Mouse (Mus musculus) forebrain, embryonic 10.5 days (tissue): ENCODE measurements around the gene Olfr1248. TPM values are rescaled to one million over a fixed set of nuclear protein-coding genes. Genes with fewer than 3 reads are reported as not detected.
"Not testable (repeated sequence)": the region's sequence is repeated elsewhere in the genome, so short reads cannot be mapped to it uniquely, and the experiment has no call there.

ENCODE experiments used
- DNase-seq: peaks from one replicate; pipeline ENCODE4 v3.0.0-alpha.2; 2017; ENCODE audit warnings: low spot score; ENCODE audit errors: extremely low spot score
- H3K27ac ChIP-seq: fragments of 300-500 bp; sonication (generic); 2 replicates; pipeline ENCODE4 v1.5.1; 2016; ENCODE audit warnings: mild to moderate bottlenecking
- H3K27me3 ChIP-seq: fragments of 300-500 bp; sonication (generic); 2 replicates; pipeline ENCODE4 v1.6.1; 2016; ENCODE audit warnings: mild to moderate bottlenecking; ENCODE audit not compliant: poor library complexity, severe bottlenecking
- H3K36me3 ChIP-seq: fragments of 300-500 bp; sonication (generic); replicated peaks from 2 replicates; pipeline ENCODE4 v1.6.1; 2016; ENCODE audit warnings: mild to moderate bottlenecking, moderate library complexity
- H3K4me1 ChIP-seq: fragments of 300-500 bp; sonication (generic); 2 replicates; pipeline ENCODE4 v1.6.1; 2016
- H3K4me3 ChIP-seq: fragments of 300-500 bp; sonication (generic); 2 replicates; pipeline ENCODE4 v1.5.1; 2016; ENCODE audit warnings: mild to moderate bottlenecking, moderate library complexity
- H3K9me3 ChIP-seq: fragments of 300-500 bp; sonication (generic); 2 replicates; pipeline ENCODE4 v1.6.1; 2016; ENCODE audit warnings: mild to moderate bottlenecking, moderate library complexity
- WGBS: fragments of 180-500 bp; shearing (Covaris S2); methylation state at CpG from one replicate; pipeline ENCODE4 v1.1.7; 2016; 5-methylcytosine and 5-hydroxymethylcytosine counted together
- polyA plus RNA-seq: library from polyadenylated mRNA; unstranded; fragments of >200 nt; fragmentation: Nextera tagmentation; extraction: Ambion mirVana; gene quantifications from 2 replicates; pipeline ENCODE4 v1.2.1, GENCODE M21; 2016

Gene Olfr1248
- not detected in 2 replicates for polyA plus RNA-seq

GRCm38 (mm10) chr2:89618145-89618544 is at the start of gene Olfr1248:
Gene Olfr1248, minus strand, starts transcription at chr2:89618245.
- H3K27ac ChIP-seq, H3K27me3 ChIP-seq, H3K9me3 ChIP-seq, DNase-seq, H3K4me1 ChIP-seq, H3K4me3 ChIP-seq, H3K36me3 ChIP-seq: not testable (repeated sequence)
- WGBS, result 100% methylated on average over 1 of the region's 1 CpGs

- no peaks in the 10 kb centered on the region for H3K9me3 ChIP-seq
Measured at GRCm38 (mm10) chr2:89661367-89661766, 43.3 kb upstream of the Olfr1248 start, which contains the start of gene Olfr1250. Gene Olfr1250, minus strand, starts transcription at chr2:89661467.

GRCm38 (mm10) chr2:89634883-89635282 is 16.8 kb upstream of the Olfr1248 start, which contains the start of gene Olfr1249:
Gene Olfr1249, minus strand, starts transcription at chr2:89634983.
- WGBS, result 88% methylated on average over 2 of the region's 2 CpGs
- H3K4me3 ChIP-seq, result no peak within 1 kb of the TSS
- DNase-seq, result no peak
- no peak within 1 kb of the TSS for H3K27ac ChIP-seq
- H3K9me3 ChIP-seq, result no peaks in the 10 kb centered on the region
- H3K4me1 ChIP-seq, result no peaks in the 10 kb centered on the region
- H3K36me3 ChIP-seq, result no peaks in the 10 kb centered on the region
- H3K27me3 ChIP-seq, result no peaks in the 10 kb centered on the region

More at GRCm38 (mm10) chr2:89661367-89661766, 43.3 kb upstream of the Olfr1248 start, which contains the start of gene Olfr1250:
- no peak within 1 kb of the TSS for H3K4me3 ChIP-seq
- H3K27ac ChIP-seq, result no peak within 1 kb of the TSS
- no peaks in the 10 kb centered on the region for H3K36me3 ChIP-seq
- no peaks in the 10 kb centered on the region for H3K27me3 ChIP-seq
- no peaks in the 10 kb centered on the region for H3K4me1 ChIP-seq
- no peak for DNase-seq

GRCm38 (mm10) chr2:89614030-89614429 is 4.0 kb downstream of the Olfr1248 start, which contains the start of gene Olfr1247:
Gene Olfr1247, minus strand, starts transcription at chr2:89614130.
- DNase-seq, result no peak
- Histone ChIP-seq H3K4me3 (no peak within 1 kb of the TSS), H3K27ac (no peak within 1 kb of the TSS), H3K36me3 (no peaks in the 10 kb centered on the region), H3K4me1 (no peaks in the 10 kb centered on the region), H3K9me3 (no peaks in the 10 kb centered on the region), H3K27me3 (no peaks in the 10 kb centered on the region)
- WGBS, result 91% methylated on average over 2 of the region's 2 CpGs

GRCm38 (mm10) chr2:89593057-89593456 is 25.0 kb downstream of the Olfr1248 start, which contains the start of gene Olfr1246:
Gene Olfr1246, minus strand, starts transcription at chr2:89593157.
- 88% methylated on average over 2 of the region's 2 CpGs for WGBS
- Histone ChIP-seq H3K4me1 (no peaks in the 10 kb centered on the region), H3K27me3 (no peaks in the 10 kb centered on the region), H3K36me3 (no peaks in the 10 kb centered on the region), H3K9me3 (no peaks in the 10 kb centered on the region), H3K4me3 (no peak within 1 kb of the TSS), H3K27ac (no peak within 1 kb of the TSS)
- no peak for DNase-seq

- no peaks in the 10 kb centered on the region for H3K9me3 ChIP-seq
- H3K36me3 ChIP-seq, result no peaks in the 10 kb centered on the region
- no peaks in the 10 kb centered on the region for H3K27me3 ChIP-seq
- H3K4me3 ChIP-seq, result no peak within 1 kb of the TSS
- WGBS, result 89% methylated on average over 1 of the region's 1 CpGs
- no peak for DNase-seq
- H3K4me1 ChIP-seq, result no peaks in the 10 kb centered on the region
- H3K27ac ChIP-seq, result no peak within 1 kb of the TSS
Measured at GRCm38 (mm10) chr2:89578347-89578746, 39.7 kb downstream of the Olfr1248 start, which contains the start of gene Olfr1245. Gene Olfr1245, minus strand, starts transcription at chr2:89578447.

Other genes with a start within 250 kb of the Olfr1248 start
- gene Olfr1238, start 208.6 kb downstream of the Olfr1248 start, polyA plus RNA-seq, result not detected in 2 replicates
- gene Olfr1239, start 197.8 kb downstream of the Olfr1248 start, polyA plus RNA-seq, result not detected in 2 replicates
- not detected in 2 replicates for gene Olfr1240, start 175.2 kb downstream of the Olfr1248 start, polyA plus RNA-seq
- not detected in 2 replicates for gene Olfr1241, start 131.1 kb downstream of the Olfr1248 start, polyA plus RNA-seq
- gene Olfr1242, start 119.9 kb downstream of the Olfr1248 start, polyA plus RNA-seq, result not detected in 2 replicates
- gene Olfr1243, start 86.8 kb downstream of the Olfr1248 start, polyA plus RNA-seq, result not detected in 2 replicates
- gene Olfr1245, start 39.8 kb downstream of the Olfr1248 start, polyA plus RNA-seq, result not detected in 2 replicates
- gene Olfr1246, start 25.1 kb downstream of the Olfr1248 start, polyA plus RNA-seq, result not detected in 2 replicates
- not detected in 2 replicates for gene Olfr1247, start 4.1 kb downstream of the Olfr1248 start, polyA plus RNA-seq
- gene Olfr1249, start 16.7 kb upstream of the Olfr1248 start, polyA plus RNA-seq, result not detected in 2 replicates
- not detected in 2 replicates for gene Olfr1250, start 43.2 kb upstream of the Olfr1248 start, polyA plus RNA-seq
- gene Olfr1251, start 53.7 kb upstream of the Olfr1248 start, polyA plus RNA-seq, result not detected in 2 replicates
- not detected in 2 replicates for gene Olfr1252, start 106.8 kb upstream of the Olfr1248 start, polyA plus RNA-seq
- gene Olfr1253, start 138.8 kb upstream of the Olfr1248 start, polyA plus RNA-seq, result not detected in 2 replicates
- not detected in 2 replicates for gene Olfr1254, start 175.4 kb upstream of the Olfr1248 start, polyA plus RNA-seq
- not detected in 2 replicates for gene Olfr1255, start 193.8 kb upstream of the Olfr1248 start, polyA plus RNA-seq
- gene Olfr1256, start 223.3 kb upstream of the Olfr1248 start, polyA plus RNA-seq, result not detected in 2 replicates
- not detected in 2 replicates for gene Olfr48, start 230.0 kb upstream of the Olfr1248 start, polyA plus RNA-seq